Mouse (Mus musculus) erythroblast, embryonic 14.5 days (primary cell): ENCODE results near the gene Pacrg. TPM values are rescaled to one million over a fixed set of nuclear protein-coding genes. Genes with fewer than 3 reads are reported as not detected.

Experiments used
- H3K27me3 ChIP-seq: 2 replicates; pipeline ENCODE4 v1.6.1; 2012; ENCODE audit warnings: inconsistent platforms; ENCODE audit not compliant: control insufficient read depth
- H3K36me3 ChIP-seq: 2 replicates; pipeline ENCODE4 v1.6.1; 2012; ENCODE audit warnings: mild to moderate bottlenecking, inconsistent platforms; ENCODE audit not compliant: control insufficient read depth
- H3K4me1 ChIP-seq: 2 replicates; pipeline ENCODE4 v1.6.1; 2012; ENCODE audit warnings: inconsistent platforms; ENCODE audit not compliant: control insufficient read depth
- H3K4me3 ChIP-seq: replicated peaks from 2 replicates; pipeline ENCODE3; 2012; ENCODE audit warnings: moderate library complexity, mild to moderate bottlenecking, inconsistent platforms
- H3K9me3 ChIP-seq: 2 replicates; pipeline ENCODE4 v1.6.1; 2012; ENCODE audit warnings: low read length, inconsistent platforms, mixed read lengths; ENCODE audit not compliant: control insufficient read depth
- GATA1 ChIP-seq: IDR thresholded peaks from 2 replicates; pipeline ENCODE4 v1.6.1; 2012; ENCODE audit warnings: low read length, inconsistent platforms, mixed read lengths
- TAL1 ChIP-seq: IDR thresholded peaks from 3 replicates; pipeline ENCODE4 v1.6.1; 2012; ENCODE audit warnings: low read length, inconsistent platforms, mixed read lengths
- polyA plus RNA-seq: library from polyadenylated mRNA; stranded (reverse); fragments of >175 nt; gene quantifications from 2 replicates; pipeline ENCODE4 v1.2.3, GENCODE M21; 2012

Pacrg gene
- polyA plus RNA-seq, 1 experiment: not detected

DNA sequence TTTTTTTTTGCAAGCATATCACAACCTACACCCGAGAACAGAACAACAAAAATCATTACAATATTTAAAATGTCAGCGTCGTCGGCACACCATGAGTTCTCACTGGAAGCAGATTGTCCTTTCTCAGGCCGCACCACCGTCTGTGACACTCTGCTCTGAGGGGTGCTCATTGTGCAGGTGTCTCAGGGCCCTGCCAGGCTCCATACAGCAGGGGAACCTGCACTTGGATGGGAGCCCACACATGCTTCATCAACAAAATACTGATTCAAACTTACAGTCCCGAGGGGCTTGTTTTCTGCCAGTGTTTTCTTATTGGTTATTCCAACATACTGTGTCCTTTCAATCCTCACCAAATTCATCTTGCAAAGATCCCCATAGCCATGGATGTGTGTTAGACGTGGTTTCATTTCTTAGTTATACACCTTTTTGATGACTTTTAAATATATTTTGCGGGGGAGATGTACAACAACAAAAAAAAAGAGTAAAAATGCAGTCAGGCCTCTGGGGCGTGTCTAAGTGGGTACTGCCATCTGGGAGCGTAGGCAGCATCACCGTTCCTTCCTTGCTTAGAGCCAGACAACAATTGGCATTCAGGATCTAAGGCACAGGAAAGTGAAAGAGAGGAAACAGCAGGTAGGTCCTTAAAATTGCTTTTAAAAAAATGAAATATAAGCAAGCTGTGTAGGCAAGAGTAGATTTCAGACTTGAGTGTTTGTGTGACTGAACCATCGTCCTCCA, 32.7 kb downstream of the Pacrg start:
- H3K4me3 ChIP-seq: no peak overlapping the region
- H3K36me3 ChIP-seq: no peaks in the 10 kb centered on the region
- TF ChIP-seq GATA1 (no peak), TAL1 (no peak)
- no peaks in the 10 kb centered on the region for H3K9me3 ChIP-seq
- H3K4me1 ChIP-seq: no peaks in the 10 kb centered on the region
- H3K27me3 ChIP-seq: no peaks in the 10 kb centered on the region

DNA sequence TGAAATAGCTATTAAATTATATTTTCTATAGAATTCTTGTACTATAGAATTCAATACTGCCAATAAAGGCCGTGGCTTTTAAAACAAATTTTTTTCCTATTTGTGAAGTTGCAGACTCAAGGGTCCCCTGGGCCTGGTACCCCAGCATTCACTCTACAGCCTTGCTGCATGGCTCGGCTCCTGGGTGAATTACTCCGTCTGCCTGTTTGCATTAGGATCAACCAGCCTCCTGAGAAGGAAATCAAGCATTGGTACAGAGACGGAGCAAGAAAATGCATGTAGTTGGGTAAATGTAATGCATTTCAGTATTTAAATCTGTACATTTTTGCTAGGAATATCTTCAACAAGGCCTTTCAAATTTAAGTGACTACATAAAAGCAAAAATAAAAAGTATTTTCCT, 33.4 kb downstream of the Pacrg start:
- TF ChIP-seq TAL1 (no peak), GATA1 (no peak)
- Histone ChIP-seq H3K4me3 (no peak overlapping the region), H3K36me3 (no peaks in the 10 kb centered on the region), H3K27me3 (no peaks in the 10 kb centered on the region), H3K4me1 (no peaks in the 10 kb centered on the region), H3K9me3 (no peaks in the 10 kb centered on the region)

DNA sequence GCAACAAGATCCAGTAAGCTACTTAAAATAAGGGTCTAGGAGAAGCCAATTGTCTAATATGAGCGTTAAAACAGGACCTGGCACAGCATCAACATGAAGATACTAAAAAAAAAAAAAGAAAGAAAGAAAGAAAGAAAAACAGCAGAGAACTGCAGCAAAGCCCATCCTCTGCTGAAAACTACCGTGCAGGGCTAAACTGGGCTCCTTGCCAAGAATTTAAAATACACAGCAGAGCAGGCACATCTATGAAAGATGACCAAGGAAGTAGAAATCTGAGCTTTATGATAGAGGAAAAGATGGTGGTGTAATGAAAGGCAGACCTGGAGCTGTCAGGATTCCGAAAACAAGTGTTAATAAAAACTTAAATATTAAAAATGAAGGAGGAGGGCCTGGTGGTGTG, 48.5 kb downstream of the Pacrg start:
- no peak overlapping the region for H3K4me3 ChIP-seq
- H3K4me1 ChIP-seq: no peaks in the 10 kb centered on the region
- no peaks in the 10 kb centered on the region for H3K9me3 ChIP-seq
- no peaks in the 10 kb centered on the region for H3K27me3 ChIP-seq
- no peaks in the 10 kb centered on the region for H3K36me3 ChIP-seq
- no peak for TF ChIP-seq TAL1
- no peak for TF ChIP-seq GATA1

DNA sequence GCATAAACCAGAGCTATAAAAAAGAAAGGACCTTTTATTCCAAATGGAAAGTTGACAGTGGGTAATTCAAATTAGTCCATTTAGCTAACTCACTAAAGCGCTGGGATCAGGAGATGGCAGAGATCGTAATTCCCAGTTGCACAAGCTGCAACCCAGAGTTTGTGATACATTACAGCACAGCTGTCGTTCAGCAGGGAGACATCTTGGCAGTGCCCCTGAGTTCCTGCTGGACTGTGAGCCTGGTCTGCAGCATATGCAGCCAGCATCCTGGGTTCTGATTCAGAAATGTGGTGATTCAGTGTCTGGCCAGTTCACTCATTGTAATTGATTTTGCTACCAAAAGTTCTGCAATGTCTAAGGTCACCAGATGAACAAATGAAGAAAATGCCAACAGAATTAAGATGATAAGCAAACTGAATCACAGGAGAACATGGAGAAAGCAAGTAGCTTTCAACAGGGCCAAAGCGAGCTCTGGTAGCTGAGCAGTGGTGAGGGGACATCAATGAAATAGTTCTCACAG, 55.6 kb downstream of the Pacrg start:
- no peaks in the 10 kb centered on the region for H3K36me3 ChIP-seq
- H3K27me3 ChIP-seq: no peaks in the 10 kb centered on the region
- no peaks in the 10 kb centered on the region for H3K9me3 ChIP-seq
- TF ChIP-seq GATA1 (no peak), TAL1 (no peak)
- H3K4me3 ChIP-seq: no peak overlapping the region
- no peaks in the 10 kb centered on the region for H3K4me1 ChIP-seq

DNA sequence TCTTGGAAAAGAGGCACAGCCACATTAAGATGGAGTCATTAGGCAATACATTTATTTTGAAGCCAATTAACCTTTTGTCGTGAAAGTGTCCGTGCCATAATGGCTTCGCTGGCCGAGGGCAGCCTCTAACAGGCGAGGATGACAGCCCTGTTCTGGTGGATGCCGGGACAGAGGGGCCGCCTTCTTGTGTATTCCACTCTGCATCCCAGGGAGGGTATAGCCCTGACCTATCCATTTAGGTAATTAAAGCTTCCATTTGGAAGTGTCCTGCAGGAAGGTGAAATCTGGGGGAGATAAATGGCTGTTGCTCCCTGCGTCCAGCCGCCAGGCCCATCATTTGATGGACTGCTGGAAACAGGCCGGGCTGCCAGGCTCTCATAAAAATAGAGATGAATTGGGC, 63.6 kb downstream of the Pacrg start:
- no peaks in the 10 kb centered on the region for H3K27me3 ChIP-seq
- no peaks in the 10 kb centered on the region for H3K4me1 ChIP-seq
- H3K4me3 ChIP-seq: no peak overlapping the region
- H3K36me3 ChIP-seq: no peaks in the 10 kb centered on the region
- H3K9me3 ChIP-seq: no peaks in the 10 kb centered on the region
- TF ChIP-seq GATA1 (no peak), TAL1 (no peak)

DNA sequence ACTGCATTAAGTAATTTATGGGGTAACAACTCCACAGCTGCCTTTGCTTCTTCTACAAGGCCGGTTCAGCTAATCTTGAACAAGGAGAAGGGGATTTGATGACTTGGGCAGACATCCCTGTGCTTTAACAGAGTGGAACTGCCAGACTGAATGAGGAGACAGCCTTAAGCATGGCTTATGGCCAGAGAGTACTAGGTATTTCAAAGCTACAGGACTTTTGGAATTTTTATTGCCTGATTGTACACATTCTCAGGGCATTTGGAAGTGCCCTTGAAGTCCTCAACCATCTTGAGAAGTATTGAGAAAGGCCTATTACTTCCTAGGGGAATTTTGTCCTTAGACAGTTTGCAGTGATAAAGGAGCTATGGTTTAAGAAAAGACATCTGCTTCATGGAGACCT, 65.6 kb downstream of the Pacrg start:
- Histone ChIP-seq H3K9me3 (no peaks in the 10 kb centered on the region), H3K4me1 (no peaks in the 10 kb centered on the region), H3K27me3 (no peaks in the 10 kb centered on the region), H3K4me3 (no peak overlapping the region), H3K36me3 (no peaks in the 10 kb centered on the region)
- TF ChIP-seq TAL1: no peak
- TF ChIP-seq GATA1: no peak

DNA sequence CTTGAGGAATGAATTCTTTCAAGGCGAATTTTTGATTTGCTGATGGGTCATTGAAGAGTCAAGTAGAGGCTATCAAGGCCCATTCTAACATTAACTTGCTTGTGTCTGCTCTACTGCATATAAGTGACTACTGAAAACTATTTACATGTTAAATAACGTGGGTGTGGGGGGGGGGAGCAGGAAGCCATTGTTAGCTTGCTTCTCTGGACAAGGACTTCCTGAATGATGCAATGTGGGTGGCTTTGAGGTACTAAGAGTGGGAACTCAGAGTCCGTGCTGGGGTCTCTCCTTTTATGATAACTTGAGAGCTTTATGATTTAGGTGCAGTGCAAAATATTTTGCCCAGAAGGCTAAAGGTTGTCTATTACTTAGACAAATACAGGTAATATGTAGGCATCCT, 67.9 kb downstream of the Pacrg start:
- Histone ChIP-seq H3K4me3 (no peak overlapping the region), H3K27me3 (no peaks in the 10 kb centered on the region), H3K36me3 (no peaks in the 10 kb centered on the region), H3K4me1 (no peaks in the 10 kb centered on the region), H3K9me3 (no peaks in the 10 kb centered on the region)
- TF ChIP-seq GATA1: no peak
- no peak for TF ChIP-seq TAL1

DNA sequence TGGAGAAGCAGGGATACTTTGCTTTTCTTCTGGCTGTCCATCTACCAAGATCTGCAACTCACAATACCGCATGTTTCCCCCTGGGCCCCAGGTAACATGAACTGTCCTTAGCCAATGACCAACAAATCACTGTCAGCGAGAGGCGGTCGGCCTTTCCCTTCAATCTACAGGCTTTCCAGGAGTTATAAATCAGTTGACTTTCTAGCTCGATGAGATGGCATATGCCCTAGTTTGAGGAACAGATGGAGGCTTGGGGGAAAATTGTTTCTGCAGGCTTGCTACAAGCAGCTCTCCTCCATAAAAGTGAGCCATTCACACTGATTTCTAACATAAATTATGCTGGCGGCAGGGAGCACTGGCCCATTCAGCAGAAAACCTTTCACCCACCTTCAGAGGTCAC, 70.2 kb downstream of the Pacrg start:
- Histone ChIP-seq H3K4me3 (no peak overlapping the region), H3K4me1 (no peaks in the 10 kb centered on the region), H3K9me3 (no peaks in the 10 kb centered on the region), H3K27me3 (no peaks in the 10 kb centered on the region), H3K36me3 (no peaks in the 10 kb centered on the region)
- TF ChIP-seq GATA1: no peak
- no peak for TF ChIP-seq TAL1

DNA sequence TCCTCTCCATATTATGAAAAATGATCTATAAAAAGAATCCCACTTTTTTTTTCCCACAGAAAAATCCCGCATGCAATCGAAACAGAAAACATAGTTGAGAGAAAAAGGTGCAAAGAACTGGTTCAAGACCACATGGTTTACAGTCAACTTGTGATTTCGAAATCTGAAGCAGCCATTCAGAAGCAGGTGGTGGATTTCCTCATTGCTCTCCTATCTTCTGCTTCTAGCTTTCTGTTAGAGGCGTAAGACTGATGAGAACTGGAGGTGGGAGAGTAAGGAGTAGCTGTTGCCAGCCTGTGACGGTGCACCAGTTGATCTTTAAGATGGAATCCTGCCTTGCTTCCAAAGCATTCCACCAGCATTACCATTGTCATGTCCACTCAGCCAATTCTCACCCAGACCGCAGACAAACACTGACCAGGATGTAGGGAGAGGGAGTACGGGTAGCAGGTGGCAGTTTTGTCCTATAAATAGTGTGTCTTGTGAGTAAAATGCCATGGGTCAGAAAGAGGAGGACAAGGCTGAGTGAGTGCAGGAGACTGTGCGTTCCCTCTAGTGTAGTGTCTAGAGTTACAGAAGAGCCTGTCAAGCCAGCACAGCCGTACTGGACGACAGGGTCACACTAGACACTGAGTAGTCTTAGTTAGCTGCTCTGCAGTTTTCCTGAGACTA, 73.2 kb downstream of the Pacrg start:
- TF ChIP-seq TAL1 (no peak), GATA1 (no peak)

More for the DNA sequence above, 73.2 kb downstream of the Pacrg start:
- Histone ChIP-seq H3K36me3 (no peaks in the 10 kb centered on the region), H3K4me1 (no peaks in the 10 kb centered on the region), H3K9me3 (no peaks in the 10 kb centered on the region), H3K4me3 (no peak overlapping the region), H3K27me3 (no peaks in the 10 kb centered on the region)
